ENCODE assay signal across 17 mouse cellular contexts in the genomic region with DNA sequence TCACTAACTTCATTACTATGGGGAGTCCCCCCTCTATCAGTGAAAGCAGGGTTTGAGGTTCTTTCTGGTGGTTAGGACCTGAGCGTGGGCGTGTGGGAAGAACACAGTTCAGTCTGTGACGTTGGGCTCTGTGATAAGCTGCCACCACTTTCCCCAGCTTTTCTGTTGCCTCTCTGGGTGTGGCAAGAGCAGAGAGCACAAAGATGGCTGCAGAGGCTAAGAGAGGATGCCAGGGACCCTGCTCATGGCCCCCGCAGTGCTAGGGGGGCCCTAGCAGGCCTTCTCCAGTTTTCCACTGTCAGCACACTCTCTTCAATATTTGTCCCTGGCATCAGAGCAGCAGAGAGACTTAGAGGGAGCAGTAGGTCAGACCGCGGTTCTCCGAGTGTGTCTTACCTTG.
DNase-seq lines count a peak whose midpoint lies in the region; ATAC-seq lines count a peak whose summit lies in the region.
"Had no signal": no experiment of that assay in that cellular context is flagged by ENCODE, and none has a peak within 500 bp of the region (broad histone marks: within the 10 kb centered on the region; RNA-seq: fewer than 3 reads in every experiment).

No protein-coding gene starts in this region.

- H3K36me3 ChIP-seq in hindbrain, embryonic 11.5 days (ENCODE audit: control insufficient read depth, insufficient read depth, low read length), result no peaks in the 10 kb centered on the region
- no peaks in the 10 kb centered on the region for H3K36me3 ChIP-seq in hindbrain, embryonic 16.5 days (ENCODE audit: control insufficient read depth, insufficient read depth, low read length)

- no peak overlapping the region for H3K4me3 ChIP-seq in hindbrain, embryonic 11.5 days (ENCODE audit: low read depth, low read length)
- H3K4me3 ChIP-seq in hindbrain, embryonic 16.5 days (ENCODE audit: low read length), result no peak overlapping the region
- H3K4me3 ChIP-seq: embryonic facial prominence, embryonic 10.5 days; erythroblast, embryonic 14.5 days; limb, embryonic 15.5 days; neural tube, embryonic 13.5 days had no signal

- H3K9me3 ChIP-seq in hindbrain, embryonic 11.5 days (ENCODE audit: control insufficient read depth, low read length), result no peaks in the 10 kb centered on the region
- H3K9me3 ChIP-seq in hindbrain, embryonic 16.5 days (ENCODE audit: control insufficient read depth, low read length), result no peaks in the 10 kb centered on the region
- H3K9me3 ChIP-seq: embryonic facial prominence, embryonic 10.5 days; limb, embryonic 15.5 days; neural tube, embryonic 13.5 days had no signal

- 88% methylated on average over 7 of the region's 7 CpGs for WGBS in hindbrain, embryonic 11.5 days
- WGBS in hindbrain, embryonic 16.5 days, result 92% methylated on average over 7 of the region's 7 CpGs

- H3K9ac ChIP-seq in hindbrain, embryonic 11.5 days (ENCODE audit: low read depth, low read length), result 0 out of 2 replicates have a peak overlapping the region, but pooled peaks have one; percentile 1
- no peak overlapping the region for H3K9ac ChIP-seq in hindbrain, embryonic 16.5 days (ENCODE audit: low read depth, low read length)
- H3K9ac ChIP-seq: forebrain, postnatal 0 days; limb, embryonic 15.5 days; neural tube, embryonic 13.5 days had no signal

- H3K4me2 ChIP-seq in hindbrain, embryonic 11.5 days (replicated peaks; ENCODE audit: low read depth, low read length), result no peak overlapping the region
- H3K4me2 ChIP-seq in hindbrain, embryonic 16.5 days (ENCODE audit: low read length), result no peak overlapping the region
- H3K4me2 ChIP-seq: limb, embryonic 15.5 days; neural tube, embryonic 13.5 days had no signal

- no peak for DNase-seq in hindbrain, embryonic 11.5 days (ENCODE audit: low spot score)
- DNase-seq in CD4-positive helper T cell, adult 2 months (ENCODE audit: low read depth, low spot score), result peak; percentile 20
- no peak for DNase-seq in cerebellum, adult 11 months
- DNase-seq in cerebellum, postnatal 14 days, result no peak
- no peak for DNase-seq in heart, adult 9 months (ENCODE audit: low spot score in 2 of 2)
- DNase-seq: adrenal gland, postnatal 10 days; cerebellum, postnatal 10 days; forebrain, postnatal 0 days; heart, postnatal 14 days; right cerebral cortex, postnatal 25 days had no signal

- no peak overlapping the region for H3K27ac ChIP-seq in hindbrain, embryonic 11.5 days (ENCODE audit: low read depth, low read length)
- H3K27ac ChIP-seq in hindbrain, embryonic 16.5 days (ENCODE audit: low read depth, low read length), result no peak overlapping the region
- H3K27ac ChIP-seq: embryonic facial prominence, embryonic 10.5 days; limb, embryonic 15.5 days; neural tube, embryonic 13.5 days had no signal

- H3K4me1 ChIP-seq in hindbrain, embryonic 11.5 days (replicated peaks; ENCODE audit: control insufficient read depth, insufficient read depth, low read length), result no peaks in the 10 kb centered on the region; the same call in 1 of the 2 replicates
- H3K4me1 ChIP-seq in hindbrain, embryonic 16.5 days (ENCODE audit: control insufficient read depth, insufficient read depth, low read depth, low read length), result no peaks in the 10 kb centered on the region

- no peaks in the 10 kb centered on the region for H3K27me3 ChIP-seq in hindbrain, embryonic 11.5 days (ENCODE audit: control insufficient read depth, insufficient read depth, low read length)
- H3K27me3 ChIP-seq in hindbrain, embryonic 16.5 days (replicated peaks; ENCODE audit: control insufficient read depth, insufficient read depth, low read length), result no peaks in the 10 kb centered on the region
- H3K27me3 ChIP-seq: limb, embryonic 15.5 days; neural tube, embryonic 13.5 days had no signal

- ATAC-seq in hindbrain, embryonic 11.5 days (ENCODE audit: low FRiP score), result no peak
- ATAC-seq in hindbrain, embryonic 16.5 days, result no peak
- peak; percentile 32 for ATAC-seq in activated CD4-positive, CD25-positive, alpha-beta regulatory T cell, adult 4 months
- ATAC-seq in megakaryocyte progenitor cell, adult 5-6 weeks (replicated peaks; ENCODE audit: poor library complexity), result peak; percentile 70
- ATAC-seq: forebrain, postnatal 0 days had no signal

Comparison
In these comparisons a context has a peak if more than half of its experiments do, and no peak if none do; other contexts are left out.
1. ATAC-seq: peak in activated CD4-positive, CD25-positive, alpha-beta regulatory T cell, adult 4 months (single experiment) and megakaryocyte progenitor cell, adult 5-6 weeks (single experiment); none in hindbrain, embryonic 11.5 days (single experiment) and hindbrain, embryonic 16.5 days (single experiment).